Mouse (Mus musculus): Measurements from ENCODE around the gene Kctd15.

Kctd15 gene

GRCm38 (mm10) chr7:34663145-34663544 is 6.6 kb upstream of the Kctd15 start:
- DNase-seq (ENCODE audit: low spot score) = no peak

- no peak for DNase-seq (ENCODE audit: low spot score)
Measured at GRCm38 (mm10) chr7:34662227-34662626, 5.7 kb upstream of the Kctd15 start.

GRCm38 (mm10) chr7:34659386-34660085 is 3.0 kb upstream of the Kctd15 start:
- DNase-seq (ENCODE audit: low spot score) = no peak

GRCm38 (mm10) chr7:34655086-34655839 is 1.3 kb downstream of the Kctd15 start:
- peak; percentile 95 for DNase-seq (ENCODE audit: low spot score)

- no peak for DNase-seq (ENCODE audit: low spot score)
Measured at GRCm38 (mm10) chr7:34654441-34655085, 2.0 kb downstream of the Kctd15 start.

- DNase-seq (ENCODE audit: low spot score) = peak; percentile 75
Measured at GRCm38 (mm10) chr7:34653731-34654440, 2.6 kb downstream of the Kctd15 start.

- peak; percentile 68 for DNase-seq (ENCODE audit: low spot score)
Measured at GRCm38 (mm10) chr7:34652751-34653502, 3.6 kb downstream of the Kctd15 start.

- no peak for DNase-seq (ENCODE audit: low spot score)
Measured at GRCm38 (mm10) chr7:34651381-34651780, 5.2 kb downstream of the Kctd15 start.

- DNase-seq (ENCODE audit: low spot score) = no peak
Measured at GRCm38 (mm10) chr7:34647052-34647451, 9.5 kb downstream of the Kctd15 start.

- DNase-seq (ENCODE audit: low spot score) = no peak
Measured at GRCm38 (mm10) chr7:34646144-34646795, 10.3 kb downstream of the Kctd15 start.

GRCm38 (mm10) chr7:34645623-34646022 is 10.9 kb downstream of the Kctd15 start:
- DNase-seq (ENCODE audit: low spot score) = no peak

GRCm38 (mm10) chr7:34644591-34644990 is 11.9 kb downstream of the Kctd15 start:
- DNase-seq (ENCODE audit: low spot score) = no peak

GRCm38 (mm10) chr7:34643329-34643728 is 13.2 kb downstream of the Kctd15 start:
- DNase-seq (ENCODE audit: low spot score) = no peak

GRCm38 (mm10) chr7:34641968-34642367 is 14.6 kb downstream of the Kctd15 start:
- DNase-seq (ENCODE audit: low spot score) = no peak

- no peak for DNase-seq (ENCODE audit: low spot score)
Measured at GRCm38 (mm10) chr7:34639798-34640197, 16.7 kb downstream of the Kctd15 start.

GRCm38 (mm10) chr7:34636661-34637060 is 19.9 kb downstream of the Kctd15 start:
- no peak for DNase-seq (ENCODE audit: low spot score)

GRCm38 (mm10) chr7:34632966-34633742 is 23.4 kb downstream of the Kctd15 start:
- no peak for DNase-seq (ENCODE audit: low spot score)

- DNase-seq (ENCODE audit: low spot score) = peak; percentile 76
Measured at GRCm38 (mm10) chr7:34630211-34631085, 26.1 kb downstream of the Kctd15 start.

GRCm38 (mm10) chr7:34629702-34630210 is 26.8 kb downstream of the Kctd15 start:
- DNase-seq (ENCODE audit: low spot score) = no peak
